Mouse (Mus musculus) bone marrow, adult 2 months (tissue): Measurements from ENCODE around the gene Trp53rkb. TPM values are rescaled to one million over a fixed set of nuclear protein-coding genes. Genes with fewer than 3 reads are reported as not detected.

Source experiments
- H3K27ac ChIP-seq: fragments of 200-500 bp; 2 replicates; pipeline ENCODE4 v1.5.1; 2012; ENCODE audit warnings: low read depth, mild to moderate bottlenecking, control low read depth, inconsistent platforms, low read length; ENCODE audit not compliant: control insufficient read depth, poor library complexity, insufficient read depth
- H3K4me1 ChIP-seq: fragments of 200-500 bp; 2 replicates; pipeline ENCODE4 v1.6.1; 2011; ENCODE audit warnings: low read length; ENCODE audit not compliant: control insufficient read depth, insufficient read depth
- H3K4me3 ChIP-seq: fragments of 200-500 bp; replicated peaks from 2 replicates; pipeline ENCODE3; 2011; ENCODE audit warnings: mild to moderate bottlenecking, low read depth, low read length, control low read depth; ENCODE audit not compliant: control insufficient read depth
- CTCF ChIP-seq: fragments of 200-500 bp; IDR thresholded peaks from 2 replicates; pipeline ENCODE4 v1.5.1; 2011; ENCODE audit warnings: low read length, control low read depth; ENCODE audit not compliant: control insufficient read depth, insufficient read depth
- POLR2A ChIP-seq: fragments of 200-500 bp; IDR thresholded peaks from 2 replicates; pipeline ENCODE4 v1.6.1; 2011; ENCODE audit warnings: low read depth, mild to moderate bottlenecking, control low read depth, low read length, borderline replicate concordance; ENCODE audit not compliant: control insufficient read depth
- WGBS: fragments of 180-500 bp; shearing (Covaris S2); methylation state at CpG from one replicate; pipeline ENCODE4 v1.1.7; 2018; 5-methylcytosine and 5-hydroxymethylcytosine counted together
- polyA plus RNA-seq: library from polyadenylated mRNA; stranded (reverse); fragments of >200 nt; gene quantifications from 2 replicates; pipeline ENCODE4 v1.2.4, GENCODE M21; 2011; ENCODE audit warnings: low replicate concordance; ENCODE audit not compliant: missing spikeins, insufficient read depth, insufficient read length

The Trp53rkb gene
- polyA plus RNA-seq, 1 experiment, result 6.6 TPM

DNA sequence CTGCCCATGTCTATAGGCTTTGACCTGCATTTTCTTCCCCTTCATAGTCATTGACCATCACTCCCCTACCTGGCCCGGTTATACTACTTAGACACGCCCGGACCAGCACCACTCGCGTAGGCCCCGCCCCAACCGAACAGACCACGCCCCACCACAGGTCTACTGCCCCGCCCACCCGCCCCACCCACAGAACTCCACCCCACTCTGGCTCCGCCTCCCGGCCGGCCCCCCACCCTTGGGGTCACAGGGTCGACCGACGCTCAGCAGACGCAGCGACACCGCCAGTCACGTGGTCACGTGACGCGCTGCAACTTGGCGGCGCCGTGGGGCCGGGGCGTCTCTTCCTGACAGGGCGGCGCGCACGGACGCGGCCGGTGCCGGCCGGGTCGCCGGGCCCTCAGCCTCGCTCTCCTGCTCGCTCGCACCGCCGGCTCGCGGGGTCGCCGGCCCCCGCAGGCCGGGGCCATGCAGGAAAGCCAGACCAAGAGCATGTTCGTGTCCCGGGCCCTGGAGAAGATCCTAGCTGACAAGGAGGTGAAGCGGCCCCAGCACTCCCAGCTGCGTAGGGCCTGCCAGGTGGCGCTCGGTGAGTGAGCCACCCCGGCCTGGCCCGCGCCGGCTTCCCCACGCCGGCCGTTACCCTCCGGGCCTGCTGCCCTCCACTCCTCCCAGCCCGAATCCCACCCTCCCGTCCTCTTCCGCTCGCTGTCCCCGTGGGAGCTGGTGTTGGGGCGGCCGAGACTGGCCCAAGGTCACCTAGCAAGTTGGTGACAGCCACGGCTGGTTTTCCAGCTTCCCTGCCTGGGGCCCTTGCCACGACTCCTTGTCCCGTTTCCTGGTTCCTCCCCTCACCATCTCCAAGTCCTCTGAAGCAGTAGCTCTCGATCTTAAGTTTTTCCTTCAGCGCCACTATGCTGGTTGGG, 13.2 kb downstream of the Trp53rkb start, which contains the start of gene Arfgef2:
TSS of gene Arfgef2 (plus strand) at position 339 of the 923 bp plus-strand sequence.
- peak within 1 kb of the TSS; percentile 93 for H3K27ac ChIP-seq
- H3K4me1 ChIP-seq, result peaks cover 9% of the 10 kb centered on the region
- TF ChIP-seq CTCF (no peak), POLR2A (peak; percentile 88)
- WGBS, result under 1% methylated on average over 68 of the region's 76 CpGs
- H3K4me3 ChIP-seq, result peak within 1 kb of the TSS; percentile 88

DNA sequence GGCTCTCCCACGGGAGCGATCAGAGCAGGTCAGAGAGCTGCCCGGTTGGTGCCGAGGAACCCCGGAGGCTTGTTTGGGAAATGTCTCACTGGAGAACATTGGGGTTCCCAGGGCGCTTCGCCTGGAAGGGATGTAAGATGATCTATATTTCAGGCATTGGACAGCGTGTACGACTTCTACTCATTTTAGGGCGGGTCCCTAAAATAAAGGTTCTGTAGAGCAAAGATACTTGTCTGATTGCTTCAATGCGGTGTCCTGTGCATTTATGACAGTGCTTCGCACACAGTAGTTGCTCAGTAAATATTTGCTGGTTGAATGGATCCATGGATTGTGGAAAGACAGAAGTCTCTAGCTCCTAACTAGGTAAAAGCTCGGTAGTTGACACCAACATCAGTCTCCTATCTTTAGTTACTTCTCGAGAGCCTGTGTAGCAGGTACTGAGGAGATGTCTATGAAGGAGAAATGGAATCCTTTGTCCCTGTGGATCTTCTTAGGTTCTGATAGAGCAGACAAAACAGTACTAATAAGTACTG, 13.9 kb downstream of the Trp53rkb start:
- H3K27ac ChIP-seq, result peak overlapping the region; percentile 93
- peaks cover 4% of the 10 kb centered on the region for H3K4me1 ChIP-seq
- H3K4me3 ChIP-seq, result peak overlapping the region; percentile 88
- no peak for TF ChIP-seq POLR2A
- TF ChIP-seq CTCF, result no peak
- 15% methylated on average over 14 of the region's 14 CpGs for WGBS

DNA sequence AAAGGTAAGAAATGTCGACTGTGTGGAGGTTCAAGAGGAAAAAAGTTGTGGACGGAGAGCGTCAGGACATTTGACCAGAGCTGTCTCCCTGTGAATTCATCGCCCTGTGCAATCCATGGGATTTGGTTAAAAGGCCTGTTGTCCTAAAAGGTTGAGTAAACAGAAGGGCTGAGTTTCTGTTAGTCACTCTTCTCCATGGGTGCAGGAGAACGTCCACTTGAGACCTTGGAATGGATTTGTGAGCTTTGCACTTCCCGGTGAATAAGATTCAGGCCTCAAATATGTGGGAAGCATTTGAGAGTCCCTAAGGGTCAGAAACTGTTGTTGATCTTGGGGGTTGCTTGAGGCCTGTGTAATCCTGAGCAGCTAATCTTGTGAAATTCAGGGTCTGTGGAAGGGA, 14.5 kb downstream of the Trp53rkb start:
- 78% methylated on average over 6 of the region's 6 CpGs for WGBS
- TF ChIP-seq POLR2A, result no peak
- no peak for TF ChIP-seq CTCF
- H3K4me1 ChIP-seq, result peaks cover 2% of the 10 kb centered on the region
- no peak overlapping the region for H3K4me3 ChIP-seq
- H3K27ac ChIP-seq, result no peak overlapping the region

DNA sequence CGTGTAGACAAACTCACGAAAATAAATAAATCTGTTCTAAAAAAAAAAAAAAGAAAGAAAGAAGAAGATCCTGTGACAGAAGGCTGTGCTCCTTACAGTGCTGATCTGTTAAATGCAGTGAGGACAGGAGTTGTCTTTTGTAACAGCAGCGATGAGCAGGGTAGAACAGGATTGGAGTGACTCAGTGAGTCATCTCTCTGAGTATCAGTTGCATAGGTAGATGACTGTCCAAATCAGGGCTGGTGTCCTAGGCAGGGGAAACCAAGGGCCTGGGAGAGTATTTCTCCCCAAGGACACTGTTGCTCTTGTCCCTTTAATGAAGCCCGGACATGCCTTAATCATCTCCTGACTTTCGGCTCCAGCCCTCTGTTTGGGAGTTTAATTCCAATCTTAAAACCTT, 17.2 kb downstream of the Trp53rkb start:
- Histone ChIP-seq H3K4me3 (no peak overlapping the region), H3K4me1 (peaks cover 2% of the 10 kb centered on the region), H3K27ac (no peak overlapping the region)
- TF ChIP-seq CTCF (no peak), POLR2A (no peak)
- 90% methylated on average over 5 of the region's 5 CpGs for WGBS

DNA sequence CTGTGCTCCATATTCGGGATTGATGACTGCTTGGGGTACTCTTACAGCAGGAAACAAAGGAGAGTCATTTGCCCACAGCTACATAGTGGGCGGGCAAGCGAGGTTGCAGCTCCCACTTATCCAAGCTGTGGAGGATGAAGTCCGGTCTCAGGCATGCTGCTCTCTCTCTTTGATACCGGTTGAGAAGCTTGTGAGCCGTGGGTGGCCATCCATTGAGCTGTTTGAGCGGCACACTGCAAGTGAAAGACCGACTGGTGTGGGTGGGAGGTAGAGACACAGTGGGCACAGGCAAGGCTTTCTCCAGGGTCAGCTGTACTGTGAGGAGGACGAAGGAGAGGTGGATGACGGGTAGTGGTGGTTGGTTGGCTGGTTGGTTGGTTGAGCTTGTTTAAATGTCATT, 18.5 kb downstream of the Trp53rkb start:
- no peak overlapping the region for H3K27ac ChIP-seq
- 90% methylated on average over 10 of the region's 10 CpGs for WGBS
- peaks cover 2% of the 10 kb centered on the region for H3K4me1 ChIP-seq
- TF ChIP-seq POLR2A (no peak), CTCF (no peak)
- no peak overlapping the region for H3K4me3 ChIP-seq

DNA sequence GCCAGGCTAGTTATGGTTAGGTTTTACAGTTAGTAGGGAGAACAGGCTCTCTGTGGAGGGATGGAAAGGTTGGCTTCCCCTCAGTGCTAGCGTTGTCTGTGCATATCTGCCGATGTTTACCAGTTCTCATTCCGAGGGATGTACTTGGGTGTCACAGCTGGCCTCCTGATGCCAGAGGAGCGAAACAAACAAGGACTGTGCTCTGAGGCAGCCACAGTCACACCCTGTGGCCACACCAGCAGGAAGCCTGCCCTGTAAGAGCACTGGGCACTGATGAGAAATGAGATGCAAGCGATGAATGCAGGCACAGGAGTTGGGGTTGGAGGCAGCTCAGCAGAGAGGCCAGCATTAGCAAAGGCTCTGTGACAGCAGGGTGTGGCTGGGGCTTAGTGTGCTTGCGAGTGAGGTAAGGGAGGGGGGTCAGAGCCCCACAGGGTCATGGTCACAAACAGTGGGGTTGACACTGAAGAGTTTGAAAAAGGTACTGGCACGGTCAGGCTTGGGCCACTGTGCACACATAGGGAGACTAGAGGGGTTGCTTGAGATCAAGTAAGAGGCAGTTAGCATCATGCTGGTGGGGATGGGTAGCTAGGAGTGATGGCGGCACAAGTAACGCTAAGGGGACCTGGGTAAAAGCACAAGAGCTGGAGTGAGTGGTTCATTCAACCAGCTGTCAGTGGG, 26.3 kb downstream of the Trp53rkb start:
- peaks cover 16% of the 10 kb centered on the region for H3K4me1 ChIP-seq
- H3K27ac ChIP-seq, result no peak overlapping the region
- WGBS, result 87% methylated on average over 9 of the region's 9 CpGs
- H3K4me3 ChIP-seq, result no peak overlapping the region
- TF ChIP-seq CTCF (no peak), POLR2A (0 out of 2 replicates have a peak, but pooled peaks have one; percentile 12)

DNA sequence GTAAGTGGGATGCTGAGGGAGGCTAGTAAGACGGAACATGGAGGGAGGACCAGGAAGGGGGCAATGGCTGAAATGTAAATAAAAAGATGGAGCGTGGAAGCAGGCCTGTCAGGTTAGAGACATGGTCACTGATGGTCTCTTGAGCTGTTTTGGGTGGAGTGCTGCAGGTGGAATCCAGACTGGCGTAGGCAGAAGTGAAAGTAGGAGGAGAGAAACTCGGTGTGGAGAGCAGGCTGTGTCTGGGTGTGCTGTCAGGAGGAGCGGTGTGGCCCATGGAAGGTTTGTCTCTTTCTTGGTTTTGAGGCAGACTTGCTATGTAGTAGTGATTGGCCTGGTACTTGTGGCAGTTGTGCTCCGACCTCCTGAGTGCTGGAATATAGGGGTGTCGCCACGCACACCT, 27.5 kb downstream of the Trp53rkb start:
- 77% methylated on average over 8 of the region's 8 CpGs for WGBS
- Histone ChIP-seq H3K4me3 (no peak overlapping the region), H3K4me1 (peaks cover 21% of the 10 kb centered on the region), H3K27ac (no peak overlapping the region)
- TF ChIP-seq POLR2A, result no peak
- no peak for TF ChIP-seq CTCF

DNA sequence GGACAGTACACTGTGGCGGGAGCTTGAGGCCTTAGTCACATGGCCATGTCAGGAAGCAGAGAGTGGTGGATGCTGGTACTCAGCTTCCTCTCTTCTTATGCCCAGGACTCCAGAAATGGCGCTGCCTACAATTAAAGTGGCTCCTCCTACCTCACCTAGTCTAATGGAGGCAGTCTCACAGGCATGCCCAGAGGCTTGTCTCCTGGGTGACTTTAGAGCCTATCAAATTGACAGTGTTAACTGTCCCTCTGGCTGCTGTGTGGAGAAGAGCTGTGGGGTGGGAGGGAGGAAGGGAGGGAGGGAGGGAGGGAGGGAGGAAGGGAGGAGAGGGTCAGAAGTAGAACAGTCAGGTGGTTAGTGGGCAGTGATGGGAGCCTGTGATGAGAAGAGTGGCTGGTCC, 28.5 kb downstream of the Trp53rkb start:
- TF ChIP-seq POLR2A, result no peak
- TF ChIP-seq CTCF, result no peak
- Histone ChIP-seq H3K4me1 (peaks cover 24% of the 10 kb centered on the region), H3K27ac (no peak overlapping the region), H3K4me3 (no peak overlapping the region)
- WGBS, result 14% methylated on average over 2 of the region's 2 CpGs
